Mouse (Mus musculus): Measurements from ENCODE around the gene Tcf25. TPM values are rescaled to one million over a fixed set of nuclear protein-coding genes. Genes with fewer than 3 reads are reported as not detected.
"Not testable (repeated sequence)": the region's sequence is repeated elsewhere in the genome, so short reads cannot be mapped to it uniquely, and the experiment has no call there.

The Tcf25 gene
- total RNA-seq, 2 experiments from 2014 or later: 565 to 596 TPM

GRCm38 (mm10) chr8:123408586-123409544, 35.3 kb downstream of the Tcf25 start:
- DNase-seq (ENCODE audit: low spot score in 2 of 2): no peak

- no peak for DNase-seq (ENCODE audit: low spot score in 2 of 2)
Measured at GRCm38 (mm10) chr8:123410049-123410587, 36.6 kb downstream of the Tcf25 start.

- DNase-seq (ENCODE audit: low spot score in 2 of 2): no peak
Measured at GRCm38 (mm10) chr8:123410788-123411187, 37.2 kb downstream of the Tcf25 start.

GRCm38 (mm10) chr8:123411246-123411645, 37.7 kb downstream of the Tcf25 start, which contains the start of gene Tubb3:
Gene Tubb3, plus strand, starts transcription at chr8:123411424.
- peak; percentile 87 to 92 for DNase-seq (ENCODE audit: low spot score in 2 of 2)

- DNase-seq (ENCODE audit: low spot score in 2 of 2): no peak
Measured at GRCm38 (mm10) chr8:123411781-123412327, 38.3 kb downstream of the Tcf25 start.

GRCm38 (mm10) chr8:123412560-123413170, 39.1 kb downstream of the Tcf25 start:
- DNase-seq (ENCODE audit: low spot score in 2 of 2): peak; percentile 74 to 82

GRCm38 (mm10) chr8:123414255-123414654, 40.7 kb downstream of the Tcf25 start:
- DNase-seq (ENCODE audit: low spot score in 2 of 2): no peak

- DNase-seq (ENCODE audit: low spot score in 2 of 2): not testable (repeated sequence)
Measured at GRCm38 (mm10) chr8:123414997-123415696, 41.6 kb downstream of the Tcf25 start.

- no peak for DNase-seq (ENCODE audit: low spot score in 2 of 2)
Measured at GRCm38 (mm10) chr8:123415967-123416943, 42.7 kb downstream of the Tcf25 start.

- no peak for DNase-seq (ENCODE audit: low spot score in 2 of 2)
Measured at GRCm38 (mm10) chr8:123416944-123417555, 43.5 kb downstream of the Tcf25 start.

GRCm38 (mm10) chr8:123419711-123420110, 46.2 kb downstream of the Tcf25 start:
- DNase-seq (ENCODE audit: low spot score in 2 of 2): no peak

- no peak for DNase-seq (ENCODE audit: low spot score in 2 of 2)
Measured at GRCm38 (mm10) chr8:123420525-123421281, 47.1 kb downstream of the Tcf25 start.

GRCm38 (mm10) chr8:123421325-123421724, 47.8 kb downstream of the Tcf25 start:
- DNase-seq (ENCODE audit: low spot score in 2 of 2): no peak

- peak; percentile 83 to 88 for DNase-seq (ENCODE audit: low spot score in 2 of 2)
Measured at GRCm38 (mm10) chr8:123422056-123422780, 48.7 kb downstream of the Tcf25 start.

GRCm38 (mm10) chr8:123422781-123423159, 49.2 kb downstream of the Tcf25 start:
- DNase-seq (ENCODE audit: low spot score in 2 of 2): no peak

- no peak for DNase-seq (ENCODE audit: low spot score in 2 of 2)
Measured at GRCm38 (mm10) chr8:123423441-123423840, 49.9 kb downstream of the Tcf25 start, which contains the start of gene Def8. Gene Def8, plus strand, starts transcription at chr8:123423527.
